Mouse (Mus musculus) lung, postnatal 14 days (tissue): ENCODE data around the gene Stam2.

Experiments
- DNase-seq: peaks from one replicate; pipeline ENCODE4 v3.0.0; 2021

Gene Stam2

GRCm38 (mm10) chr2:52720231-52721025, 21.7 kb downstream of the Stam2 start:
- DNase-seq, result no peak

DNA sequence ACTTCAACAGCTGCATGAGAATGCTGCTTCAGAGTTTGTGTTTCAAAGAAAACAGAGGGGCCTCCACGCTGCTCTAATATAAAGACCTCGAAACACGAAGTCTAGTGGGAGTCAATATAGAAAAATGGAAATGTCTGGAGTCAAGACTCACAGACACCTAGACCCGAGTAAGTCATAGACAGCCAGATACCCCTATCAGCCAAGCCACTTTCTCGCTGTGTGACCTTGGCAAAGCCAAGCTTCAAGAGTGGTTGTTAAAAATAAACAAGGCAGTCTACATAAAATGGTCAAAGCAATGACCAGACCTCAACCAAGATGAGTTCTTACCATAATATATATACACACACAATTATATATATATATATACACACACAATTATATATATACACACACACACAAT, 25.0 kb downstream of the Stam2 start:
- no peak for DNase-seq

GRCm38 (mm10) chr2:52715538-52715937, 26.5 kb downstream of the Stam2 start:
- no peak for DNase-seq

- DNase-seq, result no peak
Observed at GRCm38 (mm10) chr2:52714111-52714510, 28.0 kb downstream of the Stam2 start.

GRCm38 (mm10) chr2:52710804-52711203, 31.3 kb downstream of the Stam2 start:
- no peak for DNase-seq

DNA sequence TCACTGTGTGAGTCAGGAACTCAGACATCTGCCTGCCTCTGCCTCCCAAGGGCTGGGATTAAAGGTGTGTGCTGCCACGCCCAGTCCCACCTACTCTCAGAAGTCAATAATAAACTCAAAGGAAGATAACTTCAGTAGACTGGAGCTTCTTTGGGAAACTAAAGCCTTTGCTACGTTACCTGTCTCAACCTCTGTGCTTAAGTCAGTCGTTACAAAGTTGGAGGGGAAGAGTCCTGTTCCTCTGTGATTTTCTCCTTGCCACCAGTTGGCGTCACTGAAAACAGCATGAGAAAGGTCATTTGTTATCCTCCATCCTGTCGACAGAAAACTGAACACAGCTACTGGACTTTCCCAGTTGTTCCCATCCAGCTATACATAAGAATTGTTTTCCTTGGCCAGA, 32.7 kb downstream of the Stam2 start:
- DNase-seq, result no peak

- DNase-seq, result no peak
Observed at GRCm38 (mm10) chr2:52701368-52702036, 40.6 kb downstream of the Stam2 start.

- DNase-seq, result no peak
Observed at GRCm38 (mm10) chr2:52700352-52700751, 41.7 kb downstream of the Stam2 start.

- no peak for DNase-seq
Observed at GRCm38 (mm10) chr2:52694604-52695003, 47.5 kb downstream of the Stam2 start.

DNA sequence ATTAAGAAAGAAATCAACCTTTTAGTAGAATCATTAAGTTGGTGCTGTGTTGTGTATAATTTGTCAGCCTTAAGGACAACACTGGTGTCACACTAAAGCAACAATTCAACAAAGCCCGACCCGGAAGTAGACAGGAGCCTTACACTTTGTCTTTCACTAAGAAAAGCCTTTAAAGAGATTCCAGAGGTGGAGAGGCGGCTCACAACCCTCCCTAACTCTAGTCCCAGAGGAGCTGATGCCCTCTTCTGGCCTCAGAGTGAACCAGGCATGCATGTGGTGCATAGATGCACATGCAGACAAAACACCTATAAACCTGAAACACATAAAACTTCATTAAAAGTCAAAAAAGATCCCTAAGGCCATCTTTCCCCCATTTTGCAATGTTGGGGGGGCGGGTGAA, 50.3 kb downstream of the Stam2 start:
- peak; percentile 7 for DNase-seq

GRCm38 (mm10) chr2:52686601-52687000, 55.5 kb downstream of the Stam2 start:
- DNase-seq, result peak; percentile 16

DNA sequence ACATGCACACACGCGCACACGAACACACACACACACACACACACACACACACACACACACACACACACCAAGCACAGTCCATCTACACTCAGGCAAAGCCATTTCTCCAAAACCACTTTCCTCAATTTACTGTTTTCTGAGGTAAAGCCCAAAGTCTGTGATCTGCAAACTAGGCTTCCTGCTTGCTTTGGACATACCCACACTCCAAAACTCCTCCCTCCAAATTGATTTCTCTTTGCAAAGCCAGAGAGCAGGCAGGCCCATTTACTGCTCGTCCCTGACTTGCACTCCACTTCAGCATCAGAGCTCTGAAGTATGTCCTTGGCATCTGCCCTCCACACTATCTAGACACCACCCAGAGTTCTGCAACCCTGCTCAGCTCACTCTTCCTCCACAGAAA, 64.5 kb downstream of the Stam2 start:
- no peak for DNase-seq

- no peak for DNase-seq
Observed at GRCm38 (mm10) chr2:52676913-52677303, 65.2 kb downstream of the Stam2 start.

- peak; percentile 41 for DNase-seq
Observed at GRCm38 (mm10) chr2:52676023-52676912, 65.8 kb downstream of the Stam2 start, which contains the start of gene Cacnb4. Cacnb4 (minus strand) TSS chr2:52676831.

DNA sequence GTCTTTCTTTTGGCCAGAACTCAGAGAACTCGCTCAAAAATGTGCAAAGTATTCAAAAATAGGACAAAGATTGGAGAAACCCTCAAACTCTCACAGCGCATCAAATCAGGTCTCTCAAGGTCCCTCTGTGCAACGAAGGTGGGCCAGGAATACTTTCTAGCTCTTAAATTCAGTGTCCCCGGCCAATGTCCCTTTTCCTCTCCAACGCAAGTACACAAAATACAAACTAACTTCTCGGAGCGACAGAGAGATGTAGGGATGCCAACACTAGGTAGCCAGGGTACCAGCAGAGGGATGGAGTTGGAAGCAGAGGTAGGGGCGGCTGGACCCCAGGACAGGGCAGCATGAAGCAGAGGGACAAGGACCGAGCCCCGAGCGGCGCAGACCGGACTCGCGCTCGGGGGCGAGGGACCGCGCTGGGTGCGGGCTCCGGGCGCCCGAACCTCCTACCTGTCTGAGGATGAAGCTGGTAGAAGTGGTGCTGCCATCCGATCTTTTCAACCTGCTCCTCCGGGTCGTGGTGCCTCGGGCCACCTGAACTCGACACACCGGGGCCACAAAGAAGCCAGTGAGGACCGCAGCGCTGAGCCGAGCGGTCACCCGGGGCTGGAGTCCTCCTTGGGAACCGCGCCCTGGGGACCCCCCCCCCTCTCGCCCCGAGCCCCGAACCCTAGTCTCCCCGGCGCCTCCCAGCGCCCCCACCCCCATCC, 66.6 kb downstream of the Stam2 start:
- no peak for DNase-seq

GRCm38 (mm10) chr2:52674886-52675277, 67.2 kb downstream of the Stam2 start:
- DNase-seq, result peak; percentile 16

DNA sequence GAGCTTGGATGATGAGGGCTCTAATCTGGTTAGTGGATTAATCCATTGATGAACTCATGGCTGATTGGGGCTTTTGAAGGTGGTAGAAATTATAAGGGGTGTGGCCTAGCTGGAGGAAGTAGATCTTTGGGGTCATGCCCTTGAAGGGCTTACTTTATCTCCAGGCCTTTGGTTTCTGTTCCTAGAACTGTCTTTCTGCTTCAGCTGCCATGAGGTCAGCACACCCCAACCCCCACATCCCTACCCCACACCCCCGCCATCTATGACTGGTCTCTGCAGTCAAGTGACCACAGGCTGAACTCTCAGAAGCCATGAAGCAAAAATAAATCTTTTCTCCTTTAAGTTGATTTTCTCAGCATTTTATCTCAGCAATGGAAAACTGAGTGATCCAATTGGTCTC, 68.9 kb downstream of the Stam2 start:
- no peak for DNase-seq

GRCm38 (mm10) chr2:52670733-52671132, 71.3 kb downstream of the Stam2 start:
- DNase-seq, result no peak

DNA sequence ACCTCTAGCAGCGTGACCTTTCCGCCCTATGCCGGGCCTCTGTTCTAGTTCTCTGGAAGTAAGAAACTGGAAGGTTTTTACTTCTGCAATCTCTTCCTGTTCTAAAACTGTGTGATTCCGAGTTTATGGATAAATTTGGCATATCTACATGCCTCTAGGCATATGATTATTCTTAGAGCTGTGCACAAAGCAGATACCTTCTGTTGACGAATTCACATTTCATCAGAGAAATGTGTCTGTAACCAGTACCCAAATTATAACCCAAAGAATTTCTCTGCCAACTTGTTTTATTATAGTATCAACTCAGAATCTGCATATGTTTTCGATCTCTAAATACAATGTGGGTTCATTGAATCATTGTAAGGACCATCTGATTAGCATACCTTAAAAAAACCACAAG, 73.6 kb downstream of the Stam2 start:
- no peak for DNase-seq

GRCm38 (mm10) chr2:52656722-52657121, 85.4 kb downstream of the Stam2 start:
- no peak for DNase-seq

DNA sequence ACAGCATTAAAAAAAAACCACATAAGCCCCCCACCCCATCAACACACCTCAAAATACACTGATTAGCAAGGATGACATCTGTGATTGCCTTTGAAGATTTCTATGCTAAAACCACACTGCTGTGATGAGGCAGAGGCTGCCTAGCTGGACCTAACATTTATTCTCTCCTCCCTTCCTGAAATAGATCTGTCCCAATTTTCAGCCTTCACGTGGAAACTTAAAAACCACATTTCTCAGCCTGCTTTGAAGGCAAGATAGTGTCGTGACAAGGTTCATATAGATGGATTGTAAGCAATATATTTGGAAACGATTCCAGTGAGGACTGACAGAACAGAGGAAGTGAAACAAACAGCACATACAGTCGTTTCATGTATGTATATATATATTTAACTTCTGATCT, 87.5 kb downstream of the Stam2 start:
- no peak for DNase-seq

DNA sequence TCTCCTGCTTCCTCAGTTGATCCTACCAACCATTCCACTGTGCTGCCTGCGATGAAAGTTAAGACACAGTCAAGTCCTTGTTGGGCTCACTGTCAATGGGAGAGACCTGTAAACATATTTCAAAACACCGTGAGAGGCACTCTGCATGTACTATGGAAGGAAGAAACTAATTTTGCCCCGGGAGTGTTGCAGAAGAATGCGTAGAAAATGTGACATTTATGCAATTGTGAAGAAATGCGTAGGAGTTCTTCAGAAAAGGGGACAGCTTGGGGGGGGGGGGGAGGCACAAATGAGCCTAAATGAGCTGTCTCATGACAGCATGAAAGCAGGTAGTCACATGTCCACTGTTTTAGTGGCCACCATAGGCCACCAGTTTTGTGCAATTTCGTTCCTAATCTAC, 90.5 kb downstream of the Stam2 start:
- no peak for DNase-seq
